Mouse (Mus musculus) midbrain, embryonic 13.5 days (tissue): ENCODE measurements around the gene Rpl18. TPM values are rescaled to one million over a fixed set of nuclear protein-coding genes. Genes with fewer than 3 reads are reported as not detected.

Source experiments
- ATAC-seq: fragments of 200-750 bp; cut with Nextera tagmentation; 2 replicates; pipeline ENCODE4 v1.8.0; 2017; ENCODE audit warnings: mild to moderate bottlenecking, moderate TSS enrichment, moderate library complexity
- H3K27ac ChIP-seq: fragments of 300-500 bp; sonication (generic); 2 replicates; pipeline ENCODE4 v1.5.1; 2015; ENCODE audit warnings: inconsistent platforms, mild to moderate bottlenecking, moderate library complexity
- H3K27me3 ChIP-seq: fragments of 300-500 bp; sonication (generic); 2 replicates; pipeline ENCODE4 v1.6.1; 2015; ENCODE audit warnings: mild to moderate bottlenecking, inconsistent platforms
- H3K36me3 ChIP-seq: fragments of 300-500 bp; sonication (generic); 2 replicates; pipeline ENCODE4 v1.6.1; 2015; ENCODE audit warnings: mild to moderate bottlenecking, inconsistent platforms
- H3K4me1 ChIP-seq: fragments of 300-500 bp; sonication (generic); replicated peaks from 2 replicates; pipeline ENCODE4 v1.6.1; 2015; ENCODE audit warnings: inconsistent platforms
- H3K4me2 ChIP-seq: fragments of 300-500 bp; sonication (generic); replicated peaks from 2 replicates; pipeline ENCODE4 v1.6.1; 2015; ENCODE audit warnings: moderate library complexity, mild to moderate bottlenecking, inconsistent platforms
- H3K4me3 ChIP-seq: fragments of 300-500 bp; sonication (generic); replicated peaks from 2 replicates; pipeline ENCODE4 v1.5.1; 2015; ENCODE audit warnings: mild to moderate bottlenecking, inconsistent platforms
- H3K9ac ChIP-seq: fragments of 300-500 bp; sonication (generic); replicated peaks from 2 replicates; pipeline ENCODE4 v1.6.1; 2015; ENCODE audit warnings: mild to moderate bottlenecking, inconsistent platforms
- H3K9me3 ChIP-seq: fragments of 300-500 bp; sonication (generic); 2 replicates; pipeline ENCODE4 v1.6.1; 2016; ENCODE audit warnings: mild to moderate bottlenecking, inconsistent platforms
- WGBS: fragments of 180-500 bp; shearing (Covaris S2); methylation state at CpG from one replicate; pipeline ENCODE4 v1.1.7; 2015; 5-methylcytosine and 5-hydroxymethylcytosine counted together
- polyA plus RNA-seq: library from polyadenylated mRNA; unstranded; fragments of >200 nt; fragmentation: Nextera tagmentation; extraction: Ambion mirVana; gene quantifications from 2 replicates; pipeline ENCODE4 v1.2.1, GENCODE M21; 2015

Rpl18 gene
- polyA plus RNA-seq, 1 experiment from 2014 or later = 684 TPM

DNA sequence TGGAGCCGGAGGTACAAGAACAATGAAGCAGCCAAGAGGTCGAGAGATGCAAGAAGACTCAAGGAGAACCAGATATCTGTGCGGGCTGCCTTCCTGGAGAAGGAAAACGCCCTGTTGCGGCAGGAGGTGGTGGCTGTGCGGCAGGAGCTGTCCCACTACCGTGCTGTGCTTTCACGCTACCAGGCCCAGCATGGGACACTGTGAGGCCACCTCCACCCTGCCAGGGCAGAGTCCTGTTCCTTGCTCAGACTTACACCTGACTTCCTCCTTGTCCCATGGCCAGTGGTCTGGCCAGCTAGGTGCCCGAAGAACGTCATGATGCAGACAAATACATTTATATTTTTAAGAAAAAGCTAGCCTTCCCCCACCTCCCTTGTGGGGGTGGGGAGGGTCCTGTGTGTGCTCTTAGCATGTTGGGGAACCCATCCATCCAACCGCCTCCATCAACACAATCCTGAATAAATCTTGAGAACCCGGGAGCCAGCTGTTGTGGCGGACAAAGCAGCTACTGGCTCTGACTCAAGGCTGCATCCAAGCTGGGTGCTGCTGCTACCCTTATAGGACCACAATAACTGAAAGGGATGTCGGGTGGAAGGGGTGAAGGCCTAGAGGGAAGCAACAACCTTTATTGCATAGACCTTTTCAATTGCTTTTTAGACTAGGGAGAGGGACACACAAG lies 5.4 kb upstream of the Rpl18 start:
- Histone ChIP-seq H3K9ac (peak overlapping the region; percentile 47), H3K4me1 (peaks cover 74% of the 10 kb centered on the region), H3K36me3 (peaks cover 39% of the 10 kb centered on the region), H3K4me2 (peak overlapping the region; percentile 98), H3K9me3 (no peaks in the 10 kb centered on the region), H3K4me3 (no peak overlapping the region), H3K27me3 (no peaks in the 10 kb centered on the region), H3K27ac (peak overlapping the region; percentile 85)
- WGBS = 69% methylated on average over 14 of the region's 14 CpGs
- ATAC-seq = no peak

DNA sequence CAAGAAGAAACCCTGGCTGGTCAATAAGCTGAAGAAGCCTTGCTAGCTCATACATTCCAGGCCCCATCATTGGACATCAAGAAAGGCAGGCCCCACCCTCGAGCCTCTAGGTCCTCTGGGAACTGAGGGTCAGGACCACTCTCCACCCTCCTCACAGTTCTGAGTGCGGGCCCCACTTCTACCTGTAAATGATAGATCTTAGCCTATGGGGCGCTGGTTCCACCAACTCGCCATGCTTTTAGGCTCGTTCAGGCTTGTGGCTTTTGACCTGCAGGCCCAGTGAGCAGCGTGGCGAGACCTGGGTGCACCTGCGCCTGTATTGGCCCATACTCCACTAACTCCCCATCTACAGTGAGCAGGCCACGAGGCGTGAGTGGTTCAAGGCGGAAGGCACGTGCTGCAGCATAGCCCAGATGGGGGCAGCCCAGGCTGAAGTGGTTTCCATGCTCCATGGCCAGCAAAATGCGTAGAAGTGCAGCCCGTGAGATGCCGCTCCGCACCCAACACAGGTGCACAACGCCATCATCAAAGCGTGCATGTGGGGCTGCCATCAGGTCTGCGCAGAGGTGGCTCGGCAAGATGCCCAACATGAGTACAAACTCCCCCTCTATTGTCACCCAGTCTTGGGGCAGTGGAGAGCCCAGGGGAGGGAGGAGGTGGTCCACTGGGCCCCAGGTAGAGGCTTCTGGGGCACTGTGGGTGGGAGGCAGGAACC lies 4.6 kb upstream of the Rpl18 start:
- Histone ChIP-seq H3K36me3 (peaks cover 39% of the 10 kb centered on the region), H3K9ac (no peak overlapping the region), H3K27me3 (no peaks in the 10 kb centered on the region), H3K4me3 (no peak overlapping the region), H3K27ac (peak overlapping the region; percentile 85), H3K4me2 (no peak overlapping the region), H3K9me3 (no peaks in the 10 kb centered on the region), H3K4me1 (peaks cover 72% of the 10 kb centered on the region)
- ATAC-seq = no peak
- WGBS = 92% methylated on average over 20 of the region's 20 CpGs

DNA sequence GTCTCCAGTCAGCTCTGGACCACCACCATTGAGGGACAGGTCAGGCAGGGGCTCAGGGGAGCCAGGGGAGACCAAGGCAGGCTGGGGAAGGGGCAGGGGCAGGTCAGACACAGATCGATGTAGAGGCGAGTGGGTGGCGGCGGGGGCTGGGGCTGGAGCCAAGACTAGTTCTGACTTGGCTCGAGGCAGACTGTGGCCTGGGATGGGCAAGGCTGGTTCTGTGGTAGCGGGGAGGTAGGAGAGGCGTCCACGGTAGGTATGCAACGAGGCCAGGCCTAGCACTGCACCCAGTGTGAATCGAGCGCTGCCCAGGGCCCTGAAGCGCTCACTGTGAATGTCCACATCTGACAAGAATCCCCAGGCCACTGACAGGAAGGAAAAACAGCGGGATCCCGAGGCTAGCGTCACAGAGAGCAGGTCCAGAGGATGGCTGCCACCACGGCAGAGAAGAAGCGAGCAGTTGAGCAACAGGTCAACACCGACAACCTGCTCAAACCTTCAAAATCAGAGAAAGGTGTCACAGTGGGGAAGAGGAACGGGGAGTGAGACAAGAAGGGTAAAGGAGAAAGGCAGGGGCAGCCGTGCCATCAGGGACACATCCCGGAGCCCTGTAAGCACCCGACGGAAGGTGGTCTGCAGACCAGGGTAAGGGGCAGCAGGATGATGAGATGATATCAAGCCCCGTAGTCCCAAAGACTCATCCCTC lies 3.8 kb upstream of the Rpl18 start:
- Histone ChIP-seq H3K9me3 (no peaks in the 10 kb centered on the region), H3K27me3 (no peaks in the 10 kb centered on the region), H3K36me3 (peaks cover 39% of the 10 kb centered on the region), H3K9ac (no peak overlapping the region), H3K4me3 (no peak overlapping the region), H3K4me1 (peaks cover 72% of the 10 kb centered on the region), H3K4me2 (no peak overlapping the region), H3K27ac (no peak overlapping the region)
- 92% methylated on average over 24 of the region's 24 CpGs for WGBS
- ATAC-seq = no peak

DNA sequence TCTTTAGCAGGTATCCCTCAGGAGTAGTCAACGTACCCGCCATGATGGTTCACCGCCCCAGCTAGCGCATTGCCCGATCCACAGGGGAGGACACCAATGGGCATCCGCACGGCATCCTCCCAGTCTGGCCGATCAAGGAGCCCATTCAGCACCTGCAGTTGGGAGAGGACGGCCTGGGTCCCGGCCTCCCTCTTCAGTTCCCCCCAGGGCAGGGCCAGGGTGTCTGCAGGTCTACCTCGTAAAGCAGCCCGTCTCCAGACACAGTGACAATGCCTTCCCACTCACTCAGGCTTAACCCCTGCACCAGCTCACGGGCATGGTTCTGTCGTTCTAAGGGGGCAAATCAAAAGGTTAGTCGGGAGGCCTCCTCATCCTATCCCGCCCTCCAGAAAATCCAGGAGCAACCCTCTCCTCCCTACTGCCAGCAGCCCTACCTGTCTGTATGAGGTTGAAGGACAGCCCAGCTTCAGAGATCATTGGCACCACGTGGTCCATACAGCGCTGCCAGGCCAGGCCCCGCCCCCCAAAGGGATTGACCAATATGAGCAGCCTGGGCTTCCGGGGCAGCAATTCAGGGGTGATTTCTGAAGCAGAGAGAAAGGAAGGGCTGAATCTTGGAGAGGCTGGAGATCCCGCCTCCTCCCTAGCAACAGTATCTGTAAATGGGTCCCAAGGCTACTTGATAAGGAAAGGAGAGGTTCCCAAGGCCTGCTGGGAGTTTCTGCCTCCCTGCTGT lies 3.1 kb upstream of the Rpl18 start:
- H3K36me3 ChIP-seq = peaks cover 39% of the 10 kb centered on the region
- WGBS = 91% methylated on average over 21 of the region's 21 CpGs
- H3K9ac ChIP-seq = no peak overlapping the region
- H3K27me3 ChIP-seq = no peaks in the 10 kb centered on the region
- H3K4me3 ChIP-seq = no peak overlapping the region
- H3K27ac ChIP-seq = no peak overlapping the region
- no peak for ATAC-seq
- no peak overlapping the region for H3K4me2 ChIP-seq
- H3K9me3 ChIP-seq = no peaks in the 10 kb centered on the region
- H3K4me1 ChIP-seq = peaks cover 72% of the 10 kb centered on the region

DNA sequence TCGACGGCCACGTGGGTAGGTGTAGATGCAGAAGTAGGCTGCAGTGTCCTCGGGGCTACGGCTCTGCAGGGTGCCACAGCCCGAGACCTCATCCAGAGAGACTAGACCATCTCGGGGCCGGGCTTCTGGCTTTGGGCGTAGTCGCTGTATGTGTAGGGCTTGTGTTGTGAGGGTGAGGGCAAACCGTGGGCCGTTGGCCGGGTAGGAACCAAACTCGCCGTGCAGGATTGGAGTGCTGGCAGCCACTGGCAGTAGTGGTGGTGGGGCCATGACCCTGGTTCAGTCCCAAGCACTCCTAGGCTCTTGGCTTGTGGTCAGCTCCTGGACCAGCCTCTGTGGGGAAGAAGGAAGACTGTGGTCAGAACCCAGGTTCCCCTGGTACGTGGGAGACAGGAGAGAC lies 1.9 kb upstream of the Rpl18 start:
- WGBS = 93% methylated on average over 16 of the region's 16 CpGs
- no peak for ATAC-seq
- Histone ChIP-seq H3K27ac (no peak overlapping the region), H3K4me1 (peaks cover 61% of the 10 kb centered on the region), H3K4me3 (no peak overlapping the region), H3K36me3 (peaks cover 39% of the 10 kb centered on the region), H3K4me2 (no peak overlapping the region), H3K27me3 (no peaks in the 10 kb centered on the region), H3K9ac (no peak overlapping the region), H3K9me3 (no peaks in the 10 kb centered on the region)

DNA sequence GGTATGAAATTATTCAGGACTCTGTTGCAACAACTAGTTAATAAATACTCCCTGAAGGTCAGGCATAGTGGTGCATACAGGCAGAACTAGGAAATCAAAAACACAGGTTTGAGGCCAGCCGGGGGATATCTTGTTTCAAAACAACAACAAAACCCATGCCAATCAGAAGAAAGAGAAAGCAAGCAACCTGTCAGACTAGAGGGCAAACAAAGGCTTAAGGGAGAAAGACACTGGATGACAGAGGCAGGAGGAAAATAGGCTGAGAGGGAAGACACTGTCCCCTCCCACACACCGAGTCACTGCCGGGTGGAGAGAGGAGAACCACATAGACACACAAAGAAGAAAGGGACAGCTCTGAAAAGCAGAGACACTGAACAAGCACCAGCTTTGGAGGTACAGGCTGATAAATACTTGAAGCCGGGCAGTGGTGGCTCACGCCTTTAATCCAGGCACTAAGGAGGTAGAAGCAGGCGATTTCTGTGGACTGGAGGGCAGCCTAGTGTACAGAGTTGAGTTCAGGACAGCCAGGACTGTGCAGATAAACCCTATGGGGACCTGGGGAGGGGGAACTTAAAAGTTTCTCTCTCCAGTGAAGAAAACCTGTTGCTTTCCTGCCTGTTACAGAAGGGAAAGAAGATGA lies 1.3 kb upstream of the Rpl18 start:
- Histone ChIP-seq H3K27me3 (no peaks in the 10 kb centered on the region), H3K27ac (no peak overlapping the region), H3K36me3 (peaks cover 39% of the 10 kb centered on the region), H3K4me3 (peak overlapping the region; percentile 82), H3K4me1 (peaks cover 60% of the 10 kb centered on the region), H3K4me2 (peak overlapping the region; percentile 81), H3K9me3 (no peaks in the 10 kb centered on the region), H3K9ac (peak overlapping the region; percentile 79)
- WGBS = 88% methylated on average over 6 of the region's 6 CpGs
- ATAC-seq = no peak

DNA sequence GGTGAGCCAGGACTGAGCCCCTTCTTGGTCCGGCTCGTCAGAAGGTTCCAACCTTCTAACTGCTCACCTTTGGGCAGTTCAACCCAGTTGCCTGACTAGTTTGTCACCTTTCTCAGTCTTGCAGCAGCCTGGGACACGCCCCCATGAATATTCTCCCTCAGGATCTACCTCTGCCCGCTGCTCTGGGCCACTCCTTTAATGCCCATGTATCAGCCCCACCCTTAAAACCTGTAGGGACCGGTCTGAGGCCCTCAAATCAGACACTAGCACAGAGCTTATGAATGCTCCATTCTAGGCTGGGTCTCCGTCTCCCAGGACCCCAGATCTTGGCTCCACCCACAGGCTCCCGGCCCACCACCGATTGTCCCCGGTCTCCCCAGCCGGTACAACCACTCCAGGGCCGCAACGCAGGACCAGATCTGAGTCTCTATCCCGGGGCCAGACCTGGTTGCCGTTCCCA lies 597 bp upstream of the Rpl18 start:
- peak overlapping the region; percentile 79 for H3K9ac ChIP-seq
- no peaks in the 10 kb centered on the region for H3K9me3 ChIP-seq
- 12% methylated on average over 14 of the region's 14 CpGs for WGBS
- H3K4me3 ChIP-seq = peak overlapping the region; percentile 82
- H3K27me3 ChIP-seq = no peaks in the 10 kb centered on the region
- ATAC-seq = peak; percentile 59
- H3K4me1 ChIP-seq = peaks cover 60% of the 10 kb centered on the region
- peaks cover 46% of the 10 kb centered on the region for H3K36me3 ChIP-seq
- peak overlapping the region; percentile 81 for H3K4me2 ChIP-seq
- H3K27ac ChIP-seq = peak overlapping the region; percentile 30; the same call in 1 of the 2 replicates

DNA sequence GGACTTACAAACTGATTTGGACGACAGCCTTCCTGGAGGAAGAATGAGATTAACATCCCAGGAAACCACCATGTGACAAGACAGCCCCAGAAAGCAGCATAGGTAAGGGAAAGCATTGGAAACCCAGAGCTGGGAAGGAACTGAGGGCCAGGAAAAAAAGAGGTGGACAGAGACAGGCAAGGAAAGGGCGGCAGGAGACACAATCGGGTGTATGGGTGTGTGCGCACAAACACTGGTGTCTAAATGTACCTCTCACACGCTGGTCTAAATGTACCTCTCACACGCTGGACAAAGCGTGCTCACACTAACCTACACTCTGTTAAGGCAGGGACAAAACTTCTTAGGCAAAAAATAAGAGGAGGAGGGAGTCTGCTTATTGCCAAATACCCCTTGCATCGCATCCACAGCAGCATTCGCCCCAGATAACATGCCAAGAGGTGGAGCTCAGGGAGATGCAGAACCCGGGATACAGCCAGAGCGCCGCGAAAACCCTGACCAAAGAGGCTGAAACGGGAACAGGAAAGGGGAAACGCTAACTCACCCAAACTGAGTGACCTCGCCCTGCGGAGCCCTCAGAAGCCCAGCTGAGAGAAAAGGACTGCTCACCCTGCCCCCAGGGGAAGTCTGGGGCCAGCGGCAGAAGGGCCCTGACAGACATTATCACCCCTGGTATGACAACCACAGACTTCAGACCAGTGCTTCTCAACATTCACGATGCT lies 643 bp downstream of the Rpl18 start:
- H3K4me3 ChIP-seq = peak overlapping the region; percentile 82
- peak overlapping the region; percentile 83 for H3K27ac ChIP-seq
- peaks cover 54% of the 10 kb centered on the region for H3K4me1 ChIP-seq
- no peaks in the 10 kb centered on the region for H3K9me3 ChIP-seq
- ATAC-seq = no peak
- no peaks in the 10 kb centered on the region for H3K27me3 ChIP-seq
- H3K9ac ChIP-seq = peak overlapping the region; percentile 91; the same call in 1 of the 2 replicates
- H3K4me2 ChIP-seq = peak overlapping the region; percentile 81
- peaks cover 46% of the 10 kb centered on the region for H3K36me3 ChIP-seq
- whole genome bisulfite sequencing = 85% methylated on average over 19 of the region's 19 CpGs

DNA sequence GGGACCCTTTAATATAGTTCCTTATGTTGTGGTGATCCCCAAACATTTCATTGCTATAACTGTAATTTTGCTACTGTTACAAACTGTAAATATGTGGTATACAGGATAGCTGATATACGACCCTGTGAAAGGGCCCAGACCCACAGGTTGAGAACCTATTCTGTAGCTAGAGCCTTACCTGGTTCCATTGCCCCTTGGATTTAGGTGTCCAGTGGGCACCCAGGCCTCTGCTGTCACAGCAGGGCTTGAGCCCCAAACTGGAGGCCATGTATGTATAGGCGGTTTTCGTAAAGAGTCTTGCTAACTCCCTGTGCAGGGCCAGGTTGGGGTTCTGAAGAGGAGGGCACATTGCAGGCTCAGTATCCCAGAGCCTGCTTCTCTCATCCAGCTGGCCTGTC lies 1.2 kb downstream of the Rpl18 start:
- Histone ChIP-seq H3K4me2 (peak overlapping the region; percentile 81), H3K4me1 (peaks cover 56% of the 10 kb centered on the region), H3K27ac (no peak overlapping the region), H3K9ac (peak overlapping the region; percentile 91), H3K36me3 (peaks cover 46% of the 10 kb centered on the region), H3K9me3 (no peaks in the 10 kb centered on the region), H3K4me3 (peak overlapping the region; percentile 82), H3K27me3 (no peaks in the 10 kb centered on the region)
- no peak for ATAC-seq
- WGBS = 88% methylated on average over 3 of the region's 3 CpGs

DNA sequence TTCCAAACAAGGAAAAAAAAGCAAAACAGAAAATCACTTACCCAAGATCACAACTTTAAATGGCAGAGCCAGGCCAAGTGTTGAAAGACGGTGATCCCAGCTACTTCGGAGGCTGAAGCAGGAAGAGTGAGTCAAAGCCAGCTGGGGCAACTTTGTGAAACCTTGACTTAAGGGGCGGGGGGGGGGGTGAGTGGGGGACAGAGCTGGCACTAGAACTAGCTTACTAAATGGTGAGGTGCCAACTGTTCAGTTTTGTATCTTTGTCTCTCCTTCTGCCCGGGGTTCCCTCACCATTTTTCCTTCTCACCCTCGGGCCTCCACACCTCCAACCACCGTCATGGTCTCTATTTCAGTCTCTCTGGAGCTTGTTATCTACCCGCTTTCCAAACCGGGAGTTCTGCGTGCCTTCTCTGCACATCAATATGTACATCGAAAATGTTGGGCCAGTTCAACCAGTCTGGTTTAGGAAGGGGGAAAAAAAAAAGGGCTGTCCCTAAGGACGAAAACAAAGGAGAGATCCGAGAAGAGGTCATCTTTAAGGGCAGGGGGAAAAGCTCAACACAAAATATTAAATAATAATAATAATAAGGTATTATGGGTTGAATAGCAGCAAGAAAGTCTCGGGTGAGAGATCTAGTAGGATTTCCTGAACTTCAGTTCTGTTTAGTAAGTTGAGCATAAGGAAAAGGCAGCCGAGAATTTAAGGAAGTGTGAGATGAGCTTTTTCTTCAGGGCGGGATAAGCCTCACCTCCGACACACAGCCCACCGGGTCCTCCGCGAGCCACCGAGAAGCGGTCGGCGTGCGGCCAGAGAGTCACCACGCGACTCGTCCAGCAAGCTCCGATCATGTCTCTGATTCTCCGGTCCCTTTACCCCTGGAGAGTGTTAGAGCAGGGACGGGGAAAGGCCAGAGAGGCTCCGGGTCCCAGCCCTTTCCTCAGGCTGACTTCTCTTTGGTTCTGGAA lies 2.0 kb downstream of the Rpl18 start:
- ATAC-seq = peak; percentile 22
- H3K27ac ChIP-seq = peak overlapping the region; percentile 90
- H3K4me1 ChIP-seq = peaks cover 56% of the 10 kb centered on the region
- peaks cover 45% of the 10 kb centered on the region for H3K36me3 ChIP-seq
- no peaks in the 10 kb centered on the region for H3K9me3 ChIP-seq
- WGBS = 12% methylated on average over 31 of the region's 31 CpGs
- peak overlapping the region; percentile 82 for H3K4me3 ChIP-seq
- H3K4me2 ChIP-seq = peak overlapping the region; percentile 81
- H3K9ac ChIP-seq = peak overlapping the region; percentile 91
- no peaks in the 10 kb centered on the region for H3K27me3 ChIP-seq
